Mouse (Mus musculus): ENCODE data around the gene Tspan10. TPM values are rescaled to one million over a fixed set of nuclear protein-coding genes. Genes with fewer than 3 reads are reported as not detected.

Gene Tspan10
- polyA plus RNA-seq, 1 experiment from 2014 or later, result not detected

DNA sequence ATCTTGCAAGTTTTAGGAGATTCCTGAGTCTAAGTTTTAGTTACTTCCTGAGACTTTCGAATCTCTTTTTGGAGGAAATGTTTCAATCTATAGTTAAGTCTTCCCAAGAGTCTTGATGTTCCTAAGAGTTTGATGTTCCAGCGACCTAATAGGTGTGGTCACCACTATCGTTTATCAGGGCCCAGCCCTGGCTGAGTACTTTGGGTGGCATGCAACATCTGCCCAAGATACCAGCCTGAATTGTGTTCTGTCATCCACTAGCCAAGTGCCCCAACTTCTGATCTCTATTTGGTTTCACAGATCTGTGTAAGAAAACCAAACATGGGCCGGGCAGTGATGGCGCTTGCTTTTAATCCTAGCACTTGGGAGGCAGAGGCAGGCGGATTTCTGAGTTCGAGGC, 13.0 kb downstream of the Tspan10 start:
- no peaks in the 10 kb centered on the region for H3K9me3 ChIP-seq
- H3K4me2 ChIP-seq, result no peak overlapping the region
- no peak for ATAC-seq (ENCODE audit: insufficient number of reproducible peaks, insufficient read depth, low FRiP score, low TSS enrichment, low read depth)
- WGBS, result 93% methylated on average over 7 of the region's 7 CpGs
- H3K27ac ChIP-seq, result no peak overlapping the region
- H3K4me3 ChIP-seq (replicated peaks), result no peak overlapping the region
- H3K36me3 ChIP-seq, result peaks cover 17% of the 10 kb centered on the region; the same call in 1 of the 2 replicates
- no peaks in the 10 kb centered on the region for H3K27me3 ChIP-seq
- peaks cover 15% of the 10 kb centered on the region for H3K4me1 ChIP-seq (replicated peaks)
- H3K9ac ChIP-seq (replicated peaks), result no peak overlapping the region

DNA sequence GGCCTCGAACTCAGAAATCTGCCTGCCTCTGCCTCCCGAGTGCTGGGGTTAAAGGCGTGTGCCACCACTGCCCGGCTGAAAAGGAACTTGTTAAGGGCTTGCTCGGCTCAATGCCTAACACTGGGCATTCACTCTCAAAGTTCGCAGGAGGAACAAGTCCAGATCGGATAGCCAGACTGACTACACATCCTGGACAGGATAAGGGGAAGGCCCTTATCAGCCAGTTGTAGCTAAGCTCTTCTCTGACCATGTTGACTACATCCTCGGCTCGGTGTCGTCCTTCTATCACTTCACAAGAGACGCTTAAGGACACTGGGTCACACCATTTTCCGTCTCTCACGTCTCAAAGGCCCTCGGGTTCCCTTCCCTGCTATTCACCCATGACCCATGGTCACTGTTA, 14.9 kb downstream of the Tspan10 start:
- H3K4me1 ChIP-seq (replicated peaks), result peaks cover 15% of the 10 kb centered on the region
- peak overlapping the region; percentile 86 for H3K27ac ChIP-seq
- 35% methylated on average over 14 of the region's 14 CpGs for WGBS
- H3K9ac ChIP-seq (replicated peaks), result peak overlapping the region; percentile 97
- H3K36me3 ChIP-seq, result peaks cover 36% of the 10 kb centered on the region
- peak overlapping the region; percentile 88 for H3K4me2 ChIP-seq
- ATAC-seq (ENCODE audit: insufficient number of reproducible peaks, insufficient read depth, low FRiP score, low TSS enrichment, low read depth), result no peak
- H3K4me3 ChIP-seq (replicated peaks), result peak overlapping the region; percentile 94
- H3K9me3 ChIP-seq, result no peaks in the 10 kb centered on the region
- no peaks in the 10 kb centered on the region for H3K27me3 ChIP-seq

DNA sequence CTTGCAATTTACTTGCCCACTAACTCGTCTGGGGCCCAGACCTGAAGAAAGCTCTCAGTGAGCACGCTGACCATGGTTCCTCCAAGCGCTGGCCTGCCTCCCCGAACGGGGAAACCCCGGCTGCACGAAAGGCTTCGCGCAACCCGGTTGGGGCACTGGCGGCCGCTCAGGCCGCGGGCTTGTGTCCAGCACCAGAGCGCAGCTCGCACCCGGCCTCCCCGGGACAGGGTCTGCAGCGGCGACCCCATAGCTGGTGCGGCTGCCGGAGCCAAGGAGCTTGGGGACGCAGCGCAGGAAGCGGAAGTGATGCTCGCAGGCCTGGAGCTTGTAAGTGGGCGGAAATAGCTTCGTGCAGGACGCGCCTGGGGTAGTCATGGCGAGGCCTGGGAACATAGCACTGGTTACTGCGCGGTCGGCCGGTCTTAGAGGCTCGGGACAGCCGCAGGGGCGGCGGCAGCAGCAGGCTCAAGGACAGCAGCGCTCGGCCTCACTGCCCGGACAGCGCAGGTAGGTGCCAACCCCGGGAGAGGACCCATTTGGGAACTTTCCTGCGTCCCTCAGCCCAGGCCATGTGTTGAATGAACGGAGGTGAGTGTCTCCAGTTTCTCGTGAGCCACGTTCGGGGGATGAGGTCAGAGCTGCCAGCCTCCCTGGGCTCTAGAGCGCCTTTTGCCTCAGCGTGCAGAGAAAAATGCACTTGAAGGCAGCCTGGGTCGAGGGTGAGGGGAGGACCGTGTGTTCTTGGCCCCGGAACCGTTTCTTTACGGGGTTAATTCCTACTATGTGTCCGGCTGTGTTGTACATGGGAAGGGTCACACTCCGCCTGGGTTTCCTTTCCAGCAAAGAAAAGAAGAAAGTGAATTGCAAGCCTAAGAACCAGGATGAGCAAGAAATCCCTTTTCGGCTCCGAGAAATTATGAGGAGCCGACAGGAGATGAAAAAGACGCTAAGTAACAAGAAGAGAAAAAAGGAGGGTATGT, 15.6 kb downstream of the Tspan10 start, which contains the start of the genes Oxld1 and Ccdc137:
TSS of gene Oxld1 (minus strand) at position 297 of the 980 bp plus-strand sequence.
TSS of gene Ccdc137 (plus strand) at position 344 of the 980 bp plus-strand sequence.
- peaks cover 43% of the 10 kb centered on the region for H3K36me3 ChIP-seq
- peak within 1 kb of the TSS; percentile 88 for H3K4me2 ChIP-seq
- no peaks in the 10 kb centered on the region for H3K9me3 ChIP-seq
- peak within 1 kb of the TSS; percentile 97 for H3K9ac ChIP-seq (replicated peaks)
- H3K27me3 ChIP-seq, result no peaks in the 10 kb centered on the region
- peak within 1 kb of the TSS; percentile 86 for H3K27ac ChIP-seq
- H3K4me1 ChIP-seq (replicated peaks), result peaks cover 15% of the 10 kb centered on the region
- ATAC-seq (ENCODE audit: insufficient number of reproducible peaks, insufficient read depth, low FRiP score, low TSS enrichment, low read depth), result peak; percentile 84
- H3K4me3 ChIP-seq (replicated peaks), result peak within 1 kb of the TSS; percentile 94
- 4% methylated on average over 62 of the region's 62 CpGs for WGBS

DNA sequence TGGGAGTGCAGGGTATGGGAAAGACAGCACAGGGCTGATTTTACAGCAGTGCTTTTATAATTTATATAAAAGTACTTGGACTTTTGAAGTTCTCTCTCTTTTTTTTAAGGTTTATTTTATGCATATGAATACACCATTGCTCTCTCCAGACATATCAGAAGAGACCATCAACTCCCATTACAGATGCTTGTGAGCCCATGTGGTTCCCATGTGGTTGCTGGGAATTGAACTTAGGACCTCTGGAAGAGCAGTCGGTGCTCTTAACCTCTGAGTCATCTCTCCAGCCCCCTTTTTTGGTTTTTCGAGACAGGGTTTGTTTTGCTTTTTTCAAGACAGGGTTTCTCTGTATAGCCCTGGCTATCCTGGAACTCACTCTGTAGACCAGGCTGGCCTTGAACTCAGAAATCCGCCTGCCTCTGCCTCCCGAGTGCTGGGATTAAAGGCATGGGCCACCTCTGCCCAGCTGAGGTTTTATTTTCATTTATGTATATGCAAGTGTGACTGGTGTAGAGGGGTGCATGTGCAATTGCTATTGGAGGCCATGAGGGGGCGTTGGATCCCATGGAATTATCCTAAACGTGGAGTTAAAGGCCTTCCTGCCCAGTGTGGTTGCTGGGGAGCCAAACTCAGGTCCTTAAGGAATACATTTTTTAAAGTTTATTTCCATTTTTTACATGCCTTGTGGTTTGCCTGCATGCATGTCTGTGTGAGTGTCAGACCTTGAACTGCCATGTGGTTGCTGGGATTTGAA, 16.6 kb downstream of the Tspan10 start:
- H3K27ac ChIP-seq, result no peak overlapping the region
- H3K4me2 ChIP-seq, result peak overlapping the region; percentile 88
- H3K9ac ChIP-seq (replicated peaks), result peak overlapping the region; percentile 97
- ATAC-seq (ENCODE audit: insufficient number of reproducible peaks, insufficient read depth, low FRiP score, low TSS enrichment, low read depth), result no peak
- no peaks in the 10 kb centered on the region for H3K27me3 ChIP-seq
- no peaks in the 10 kb centered on the region for H3K9me3 ChIP-seq
- WGBS, result 72% methylated on average over 6 of the region's 6 CpGs
- H3K4me3 ChIP-seq (replicated peaks), result peak overlapping the region; percentile 94
- peaks cover 15% of the 10 kb centered on the region for H3K4me1 ChIP-seq (replicated peaks)
- peaks cover 52% of the 10 kb centered on the region for H3K36me3 ChIP-seq

DNA sequence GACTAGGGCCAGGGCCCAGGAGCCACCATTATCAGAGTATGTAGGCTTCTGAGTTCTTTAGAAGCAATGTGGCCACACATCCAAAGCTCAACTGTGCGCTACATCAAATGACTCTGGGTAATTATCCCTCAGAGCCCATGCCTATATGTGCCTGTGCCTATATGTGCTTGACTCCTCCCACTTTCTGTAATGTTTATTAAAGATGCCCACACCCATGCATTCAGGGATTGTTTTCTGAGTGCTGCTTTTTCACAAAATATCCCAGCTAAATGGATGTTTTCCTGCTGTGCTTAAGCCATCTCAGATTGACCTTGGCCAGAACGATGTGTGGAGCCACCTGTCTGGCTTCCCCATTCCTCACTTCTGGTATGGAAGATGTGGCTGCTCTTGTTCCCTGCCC, 21.1 kb downstream of the Tspan10 start:
- no peak overlapping the region for H3K4me3 ChIP-seq (replicated peaks)
- no peak overlapping the region for H3K4me2 ChIP-seq
- no peak for ATAC-seq (ENCODE audit: insufficient number of reproducible peaks, insufficient read depth, low FRiP score, low TSS enrichment, low read depth)
- H3K27ac ChIP-seq, result no peak overlapping the region
- WGBS, result 88% methylated on average over 2 of the region's 2 CpGs
- no peak overlapping the region for H3K9ac ChIP-seq (replicated peaks)
- no peaks in the 10 kb centered on the region for H3K9me3 ChIP-seq
- H3K27me3 ChIP-seq, result no peaks in the 10 kb centered on the region
- peaks cover 65% of the 10 kb centered on the region for H3K36me3 ChIP-seq
- H3K4me1 ChIP-seq (replicated peaks), result peaks cover 27% of the 10 kb centered on the region

DNA sequence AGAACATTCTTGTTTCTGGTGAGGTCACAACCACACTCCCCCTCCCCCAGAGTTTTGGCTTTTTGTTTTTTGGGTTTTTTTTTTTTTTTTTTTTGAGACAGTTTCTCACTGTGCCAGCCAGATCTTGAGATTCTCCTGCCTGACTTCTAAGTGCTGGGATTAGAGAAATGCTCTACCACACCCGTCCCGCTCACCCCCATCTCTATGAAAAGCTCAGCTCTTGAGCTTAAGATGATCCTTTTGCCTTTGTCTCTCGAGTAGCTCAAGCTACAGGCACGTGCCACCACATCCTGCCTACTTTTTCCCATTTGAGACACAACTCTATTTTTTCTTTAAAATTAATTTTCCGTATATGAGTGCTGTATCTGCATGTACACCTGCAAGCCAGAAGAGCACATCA, 21.9 kb downstream of the Tspan10 start:
- H3K36me3 ChIP-seq, result peaks cover 68% of the 10 kb centered on the region
- WGBS, result 88% methylated on average over 5 of the region's 5 CpGs
- no peak overlapping the region for H3K27ac ChIP-seq
- H3K27me3 ChIP-seq, result no peaks in the 10 kb centered on the region
- no peak overlapping the region for H3K4me2 ChIP-seq
- no peak overlapping the region for H3K4me3 ChIP-seq (replicated peaks)
- H3K9me3 ChIP-seq, result no peaks in the 10 kb centered on the region
- no peak for ATAC-seq (ENCODE audit: insufficient number of reproducible peaks, insufficient read depth, low FRiP score, low TSS enrichment, low read depth)
- H3K4me1 ChIP-seq (replicated peaks), result peaks cover 23% of the 10 kb centered on the region
- H3K9ac ChIP-seq (replicated peaks), result no peak overlapping the region

DNA sequence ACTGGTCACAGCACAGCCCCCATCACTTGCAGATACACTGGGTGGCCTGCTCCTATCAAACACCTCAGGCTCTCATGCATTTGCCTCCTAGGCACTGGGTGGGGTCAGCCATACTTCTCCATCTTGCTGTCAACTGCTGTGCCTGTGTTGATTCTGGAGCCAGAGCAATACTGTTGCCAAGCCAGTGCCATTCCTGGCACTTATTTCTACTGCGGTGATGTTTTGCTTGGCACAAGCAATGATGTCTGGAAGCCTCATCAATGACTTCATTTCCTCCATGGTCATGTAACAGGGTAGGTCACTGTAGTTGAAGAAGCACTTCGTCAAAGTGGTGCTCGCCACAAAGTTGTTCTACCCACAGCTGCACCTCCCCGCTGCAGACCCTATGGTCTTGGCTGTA, 23.1 kb downstream of the Tspan10 start:
- Histone ChIP-seq H3K27ac (no peak overlapping the region), H3K4me2 (0 out of 2 replicates have a peak overlapping the region, but pooled peaks have one; percentile 78), H3K4me1 (replicated peaks) (peaks cover 21% of the 10 kb centered on the region), H3K27me3 (no peaks in the 10 kb centered on the region), H3K36me3 (peaks cover 69% of the 10 kb centered on the region), H3K4me3 (replicated peaks) (peak overlapping the region; percentile 93; the same call in 1 of the 2 replicates), H3K9me3 (no peaks in the 10 kb centered on the region), H3K9ac (replicated peaks) (no peak overlapping the region)
- WGBS, result 91% methylated on average over 4 of the region's 4 CpGs
- no peak for ATAC-seq (ENCODE audit: insufficient number of reproducible peaks, insufficient read depth, low FRiP score, low TSS enrichment, low read depth)

DNA sequence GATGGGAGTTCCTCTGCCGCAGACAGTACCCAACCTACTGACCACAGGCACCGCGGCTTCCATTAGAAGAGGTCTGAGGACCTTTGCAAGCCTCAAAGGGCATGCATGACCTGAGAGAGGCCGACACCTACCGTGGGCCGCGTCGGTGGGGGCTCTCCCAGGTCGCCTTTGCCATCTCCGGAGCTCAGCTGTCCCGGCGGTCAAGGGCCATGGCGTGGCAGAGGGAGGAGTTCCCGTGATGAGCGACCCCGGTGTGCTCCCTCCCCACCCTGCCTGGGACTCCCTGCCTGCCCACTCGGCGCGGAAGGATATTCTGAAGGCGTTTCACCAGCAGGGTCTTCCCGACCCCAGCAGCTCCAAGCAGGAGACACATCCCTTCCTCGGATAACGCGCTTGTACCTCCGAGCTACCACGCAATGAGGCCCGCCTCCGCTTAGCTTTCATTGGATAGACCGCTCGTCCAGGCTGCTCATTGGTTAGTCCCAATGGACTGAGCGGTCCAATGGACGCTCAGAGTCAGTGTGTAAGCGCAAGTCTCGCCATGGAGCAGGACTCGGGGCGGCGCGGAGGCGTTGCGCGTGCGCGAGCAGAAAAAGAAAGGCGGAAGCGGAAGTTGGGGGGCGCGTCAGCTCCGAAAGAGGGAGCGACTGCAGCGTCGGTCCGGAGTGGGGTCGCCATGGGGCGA, 24.7 kb downstream of the Tspan10 start, which contains the start of gene Arl16:
TSS of gene Arl16 (minus strand) at position 557 of the 685 bp plus-strand sequence.
- peak within 1 kb of the TSS; percentile 70 for H3K27ac ChIP-seq
- peaks cover 21% of the 10 kb centered on the region for H3K4me1 ChIP-seq (replicated peaks)
- H3K4me3 ChIP-seq (replicated peaks), result peak within 1 kb of the TSS; percentile 93
- peak within 1 kb of the TSS; percentile 78 for H3K4me2 ChIP-seq
- H3K27me3 ChIP-seq, result no peaks in the 10 kb centered on the region
- WGBS, result under 1% methylated on average over 54 of the region's 54 CpGs
- peak; percentile 99 for ATAC-seq (ENCODE audit: insufficient number of reproducible peaks, insufficient read depth, low FRiP score, low TSS enrichment, low read depth)
- no peaks in the 10 kb centered on the region for H3K9me3 ChIP-seq
- peaks cover 69% of the 10 kb centered on the region for H3K36me3 ChIP-seq
- peak within 1 kb of the TSS; percentile 80 for H3K9ac ChIP-seq (replicated peaks)

DNA sequence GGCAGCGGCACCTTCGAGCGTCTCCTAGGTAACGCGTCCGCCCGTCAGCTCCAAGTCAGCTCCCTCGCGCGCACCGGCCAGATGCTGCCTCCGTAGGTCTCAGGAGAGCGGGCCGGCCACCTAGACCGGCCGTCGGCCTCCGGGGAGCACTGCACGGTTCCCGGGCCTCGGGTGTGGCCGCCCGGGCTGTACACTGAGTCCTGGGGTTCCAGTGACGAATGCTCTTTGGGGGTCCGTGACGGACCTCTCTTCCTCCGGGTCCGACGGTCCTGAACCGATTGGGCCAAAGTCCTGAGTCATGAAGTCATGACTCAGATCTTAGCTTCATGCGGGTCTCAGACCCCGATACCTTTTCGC, 25.3 kb downstream of the Tspan10 start:
- H3K36me3 ChIP-seq, result peaks cover 69% of the 10 kb centered on the region
- peak overlapping the region; percentile 78 for H3K4me2 ChIP-seq
- no peaks in the 10 kb centered on the region for H3K9me3 ChIP-seq
- peak overlapping the region; percentile 80 for H3K9ac ChIP-seq (replicated peaks)
- H3K27me3 ChIP-seq, result no peaks in the 10 kb centered on the region
- 0 out of 2 replicates have a peak overlapping the region, but pooled peaks have one; percentile 50 for H3K27ac ChIP-seq
- no peak; the same call in 1 of the 2 replicates for ATAC-seq (ENCODE audit: insufficient number of reproducible peaks, insufficient read depth, low FRiP score, low TSS enrichment, low read depth)
- H3K4me3 ChIP-seq (replicated peaks), result peak overlapping the region; percentile 93
- peaks cover 21% of the 10 kb centered on the region for H3K4me1 ChIP-seq (replicated peaks)
- 2% methylated on average over 33 of the region's 33 CpGs for WGBS

DNA sequence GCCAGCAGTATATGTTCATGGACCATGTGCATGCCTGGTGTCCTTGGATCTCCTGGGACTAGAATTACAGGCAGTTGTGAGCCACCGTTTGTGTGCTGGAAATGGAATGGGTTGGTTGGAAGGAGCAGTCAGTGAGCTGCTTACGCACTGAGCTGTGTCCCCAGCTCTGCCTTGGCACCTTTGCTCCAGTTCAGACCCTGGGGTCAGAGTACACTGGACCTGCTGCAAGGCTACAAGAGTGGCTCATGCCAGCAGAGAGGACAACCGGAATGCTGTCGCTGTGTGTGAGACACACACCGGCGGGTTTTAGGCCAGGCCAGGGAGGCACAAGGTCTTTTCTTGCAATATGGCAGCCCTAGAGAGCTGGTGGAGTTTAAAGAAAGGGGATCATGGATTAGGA, 29.6 kb downstream of the Tspan10 start:
- H3K9me3 ChIP-seq, result no peaks in the 10 kb centered on the region
- peaks cover 81% of the 10 kb centered on the region for H3K36me3 ChIP-seq
- no peak overlapping the region for H3K4me2 ChIP-seq
- 94% methylated on average over 6 of the region's 6 CpGs for WGBS
- no peak overlapping the region for H3K9ac ChIP-seq (replicated peaks)
- no peak overlapping the region for H3K27ac ChIP-seq
- peaks cover 9% of the 10 kb centered on the region for H3K4me1 ChIP-seq (replicated peaks)
- no peak for ATAC-seq (ENCODE audit: insufficient number of reproducible peaks, insufficient read depth, low FRiP score, low TSS enrichment, low read depth)
- H3K27me3 ChIP-seq, result no peaks in the 10 kb centered on the region
- no peak overlapping the region for H3K4me3 ChIP-seq (replicated peaks)

Data from limb, embryonic 12.5 days (tissue).